Mouse (Mus musculus) 3T3-L1 (cell line): ENCODE results near the gene Taar6.

Source experiments
- DNase-seq: peaks from one replicate; pipeline ENCODE4 v3.0.0-alpha.2; 2015; ENCODE audit warnings: low read depth, low spot score

The Taar6 gene

DNA sequence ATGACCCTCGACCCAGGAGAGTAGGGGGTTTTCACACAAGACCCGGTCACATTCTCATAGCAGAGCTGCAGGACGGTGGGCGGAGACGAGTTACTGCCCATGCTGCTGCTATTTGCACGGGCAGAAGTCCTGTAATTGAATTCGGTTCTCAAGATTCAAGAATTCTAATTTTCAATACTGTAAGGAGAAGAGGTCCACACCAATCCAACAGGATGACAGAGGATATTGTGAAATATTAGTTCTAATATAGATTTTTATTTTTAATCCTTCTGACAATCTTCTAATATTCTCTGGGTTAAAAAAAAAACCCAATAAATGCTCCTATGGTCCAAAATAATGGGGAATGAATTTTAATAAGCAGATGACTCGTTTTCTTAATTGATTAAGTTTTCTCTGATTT, at the start of gene Taar6:
Gene Taar6, minus strand, starts transcription at position 101 of the 400 bp plus-strand sequence.
- no peak for DNase-seq

DNA sequence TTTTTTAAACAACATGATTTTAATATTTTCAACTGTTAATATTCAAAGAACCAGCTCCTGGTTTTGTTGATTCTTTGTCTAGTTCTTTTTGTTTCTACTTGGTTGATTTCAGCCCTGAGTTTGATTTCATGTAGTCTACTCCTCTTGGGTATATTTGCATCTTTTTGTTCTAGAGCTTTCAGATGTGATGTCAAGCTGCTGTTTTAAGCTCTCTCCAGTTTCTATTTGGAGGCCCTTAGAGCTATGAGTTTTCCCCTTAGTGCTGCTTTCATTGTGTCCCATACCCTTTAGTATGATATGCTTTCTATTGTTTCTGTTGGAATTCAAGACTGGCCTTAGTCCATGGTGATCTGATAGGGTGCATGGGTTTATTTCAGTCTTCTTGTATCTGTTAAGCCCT, 45.9 kb upstream of the Taar6 start:
- no peak for DNase-seq

DNA sequence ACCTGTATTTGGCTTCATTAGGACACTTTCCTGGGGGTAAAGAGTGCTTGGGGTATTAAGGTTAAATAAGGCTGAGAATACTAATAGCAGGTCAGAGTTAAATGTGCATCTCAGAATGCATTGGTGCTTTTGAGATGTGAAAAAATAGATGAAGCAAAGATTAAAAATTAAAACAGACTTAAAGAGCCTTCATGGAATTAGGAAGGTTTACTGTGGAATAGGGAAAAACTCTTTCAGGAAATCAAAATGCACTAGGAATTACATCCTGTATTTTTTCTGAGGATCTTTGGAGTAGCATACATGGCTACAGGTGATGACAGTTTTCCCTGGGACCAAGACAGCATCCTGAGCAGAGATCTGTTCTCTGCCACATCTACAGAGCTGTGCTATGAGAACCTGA, 41.5 kb upstream of the Taar6 start, which contains the start of gene Taar7d:
Gene Taar7d, plus strand, starts transcription at position 301 of the 400 bp plus-strand sequence.
- no peak for DNase-seq

DNA sequence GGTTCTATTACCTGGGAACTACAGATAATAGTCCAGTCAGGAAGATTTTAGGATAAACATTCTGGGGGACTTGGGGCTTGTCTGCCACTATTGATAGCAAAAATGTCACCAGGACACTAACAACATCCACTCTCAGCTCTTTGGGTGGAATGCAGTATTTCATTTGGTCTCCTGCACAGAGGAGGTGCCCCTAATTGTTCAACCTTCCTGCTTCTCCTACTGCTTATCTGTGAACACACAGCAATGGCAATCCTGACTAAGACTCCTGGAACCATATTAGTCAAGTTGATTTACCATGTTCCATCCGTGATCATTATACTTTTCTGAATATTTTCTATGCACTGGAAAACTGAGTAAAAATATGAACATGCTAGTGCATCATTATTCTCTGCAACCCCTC, 22.7 kb upstream of the Taar6 start:
- no peak for DNase-seq

DNA sequence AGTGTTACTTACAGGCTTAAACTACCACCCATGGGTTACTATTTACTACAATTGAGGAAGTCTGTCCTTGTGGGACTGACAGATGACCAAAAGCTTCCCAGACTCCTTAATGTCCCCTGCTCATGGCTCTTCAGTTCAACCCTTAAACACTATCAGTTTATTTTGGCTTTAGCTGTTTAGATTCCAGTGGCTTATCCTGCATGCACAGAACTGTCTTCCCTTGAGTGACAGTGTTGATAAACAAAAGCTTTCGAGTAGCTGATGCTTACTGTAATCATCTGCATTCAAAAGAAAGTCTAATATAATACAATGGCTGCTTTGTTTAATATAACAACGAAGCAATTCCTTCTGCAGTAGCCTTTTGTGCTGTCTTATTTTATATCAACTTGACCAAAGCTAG, 21.6 kb upstream of the Taar6 start:
- DNase-seq, result no peak

DNA sequence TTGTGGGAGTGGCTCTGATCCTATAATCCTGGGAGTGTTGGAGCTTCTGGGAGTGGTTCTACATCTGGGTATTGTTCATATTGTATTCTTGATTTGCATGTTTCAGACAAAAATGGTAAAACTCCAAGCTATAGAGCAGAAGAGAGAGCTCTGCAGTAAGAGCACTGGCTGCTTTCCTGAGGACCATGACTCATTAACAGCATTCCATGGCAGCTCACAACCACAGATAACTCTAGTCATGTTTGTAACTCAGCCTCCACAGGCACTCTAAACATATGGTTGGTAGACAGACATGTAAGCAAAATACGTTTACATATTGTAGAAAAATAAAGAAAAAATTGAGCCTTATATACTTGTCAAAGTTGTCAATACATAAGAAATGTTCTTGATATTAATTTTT, 21.0 kb upstream of the Taar6 start:
- DNase-seq, result peak; percentile 61

DNA sequence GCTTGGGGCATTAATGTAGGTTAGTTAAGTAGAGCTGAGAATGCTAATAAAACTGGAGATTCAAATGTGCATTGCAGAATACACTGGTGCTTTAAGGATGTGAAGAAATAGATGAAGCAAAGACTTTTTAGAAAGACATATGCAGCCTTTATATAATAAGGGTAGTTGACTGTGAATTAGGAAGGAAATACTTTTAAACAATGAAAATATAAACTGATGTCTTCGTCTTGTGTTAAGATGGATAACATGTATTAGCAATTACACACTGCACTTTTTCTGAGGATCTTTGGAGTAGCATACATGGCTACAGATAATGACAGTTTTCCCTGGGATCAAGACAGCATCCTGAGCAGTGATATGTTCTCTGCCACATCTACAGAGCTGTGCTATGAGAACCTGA, 14.2 kb upstream of the Taar6 start, which contains the start of gene Taar7b:
Gene Taar7b, plus strand, starts transcription at position 301 of the 400 bp plus-strand sequence.
- DNase-seq, result no peak

DNA sequence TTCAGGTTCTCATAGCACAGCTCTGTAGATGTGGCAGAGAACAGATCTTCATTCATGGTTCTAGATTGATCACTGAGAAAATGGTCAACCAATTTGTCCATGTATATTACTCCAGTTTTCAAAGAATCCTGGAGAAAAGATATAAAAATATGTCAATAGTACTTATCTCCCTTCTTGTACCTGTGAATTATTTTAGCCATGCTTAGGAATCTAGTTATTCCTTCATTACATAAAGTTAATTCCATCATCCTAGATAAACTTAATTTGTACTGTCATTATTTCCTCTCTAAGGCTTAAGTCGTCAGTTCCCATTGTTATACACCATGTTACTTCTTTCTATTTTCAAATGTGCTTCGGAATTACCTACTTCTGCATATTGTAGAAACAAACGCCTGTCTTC, 7.9 kb upstream of the Taar6 start, which contains the start of gene Taar7a:
Gene Taar7a, minus strand, starts transcription at position 101 of the 400 bp plus-strand sequence.
- DNase-seq, result no peak

DNA sequence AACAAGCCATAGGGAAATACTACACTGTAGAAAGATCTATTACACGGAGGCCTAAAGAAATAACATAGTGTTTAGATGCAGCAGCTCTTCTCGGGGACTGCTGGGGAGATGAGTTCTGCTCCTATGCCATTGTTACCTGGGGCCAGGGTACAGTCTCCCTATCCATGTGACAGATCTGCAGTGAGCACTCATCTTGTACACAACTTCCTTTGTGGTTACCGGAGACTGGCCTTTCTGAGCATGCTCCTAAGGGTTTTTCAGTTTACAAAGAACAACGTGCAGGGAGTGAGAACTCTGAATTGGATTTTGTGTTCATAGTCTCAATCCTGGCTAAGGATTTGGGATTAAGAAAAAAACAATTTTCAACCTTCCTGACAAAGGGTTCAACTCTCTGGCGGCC, 973 bp upstream of the Taar6 start:
- DNase-seq, result no peak

DNA sequence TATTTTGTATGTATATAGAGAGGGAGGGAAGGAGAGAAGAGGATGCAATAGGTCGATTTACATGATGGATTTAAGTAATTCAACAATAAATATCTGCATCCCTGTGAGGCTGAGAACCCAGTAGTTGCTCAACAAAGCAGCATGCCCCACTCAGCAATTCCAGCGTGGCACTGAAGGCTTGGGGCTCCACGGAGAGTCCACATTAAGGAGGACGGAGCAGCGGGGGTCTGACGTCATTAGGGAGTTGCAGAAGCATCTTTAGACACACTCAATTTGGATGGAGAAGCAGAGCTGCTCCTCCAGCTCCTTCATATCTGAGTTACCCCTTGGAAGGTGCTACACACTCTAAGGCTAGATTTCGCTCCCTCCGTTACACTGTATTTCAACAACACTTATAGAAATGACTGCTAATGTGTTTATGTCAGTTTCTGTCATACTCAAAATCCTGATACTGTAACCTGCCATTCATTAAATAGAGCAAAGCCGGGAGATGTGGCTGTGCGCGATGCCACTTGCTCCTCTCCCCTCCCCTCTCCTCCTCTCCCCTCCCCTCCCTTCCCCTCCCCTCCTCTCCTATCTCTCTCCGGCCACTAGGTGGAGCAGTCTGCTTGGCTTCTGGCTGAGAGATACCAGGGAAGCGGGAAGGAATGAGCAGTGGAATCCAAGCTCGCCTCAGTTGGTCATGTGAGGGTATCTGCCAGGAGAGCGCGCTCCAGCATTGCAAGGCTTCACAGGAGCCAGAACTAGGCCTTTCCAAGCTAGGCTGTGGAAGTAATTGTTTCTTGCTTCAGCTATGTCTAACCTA, 6.3 kb downstream of the Taar6 start:
- DNase-seq, result peak; percentile 52

DNA sequence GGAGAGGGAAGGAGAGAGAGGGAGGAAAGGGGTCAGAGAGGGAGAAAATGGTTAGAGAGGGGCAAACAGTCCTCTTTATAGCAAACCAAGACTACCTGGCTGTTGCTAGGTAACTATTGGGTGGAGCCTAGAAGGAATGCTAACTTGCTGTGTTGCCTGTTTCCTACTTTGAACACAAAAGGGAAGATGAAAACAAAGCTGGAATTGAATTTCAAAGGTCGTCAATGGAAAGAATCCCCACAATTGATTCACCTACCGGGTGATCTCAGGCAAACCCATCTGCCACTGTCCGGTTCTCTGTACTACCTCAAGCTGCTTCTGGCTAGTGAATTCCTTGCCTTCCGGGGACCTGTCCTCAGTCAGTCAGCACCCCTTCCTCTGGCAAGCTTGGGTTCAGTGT, 7.5 kb downstream of the Taar6 start:
- no peak for DNase-seq

DNA sequence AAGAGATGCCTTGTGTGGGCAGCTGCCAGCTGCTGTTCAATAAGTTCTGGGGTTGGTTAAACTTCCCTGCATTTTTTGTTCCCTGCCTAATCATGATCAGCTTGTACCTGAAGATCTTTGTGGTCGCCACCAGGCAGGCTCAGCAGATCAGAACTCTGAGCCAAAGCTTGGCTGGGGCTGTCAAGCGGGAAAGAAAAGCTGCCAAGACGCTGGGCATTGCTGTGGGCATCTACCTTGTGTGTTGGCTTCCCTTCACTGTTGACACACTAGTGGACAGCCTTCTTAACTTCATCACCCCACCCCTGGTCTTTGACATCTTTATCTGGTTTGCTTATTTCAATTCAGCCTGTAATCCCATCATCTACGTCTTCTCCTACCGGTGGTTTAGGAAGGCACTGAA, 14.2 kb downstream of the Taar6 start:
- no peak for DNase-seq

DNA sequence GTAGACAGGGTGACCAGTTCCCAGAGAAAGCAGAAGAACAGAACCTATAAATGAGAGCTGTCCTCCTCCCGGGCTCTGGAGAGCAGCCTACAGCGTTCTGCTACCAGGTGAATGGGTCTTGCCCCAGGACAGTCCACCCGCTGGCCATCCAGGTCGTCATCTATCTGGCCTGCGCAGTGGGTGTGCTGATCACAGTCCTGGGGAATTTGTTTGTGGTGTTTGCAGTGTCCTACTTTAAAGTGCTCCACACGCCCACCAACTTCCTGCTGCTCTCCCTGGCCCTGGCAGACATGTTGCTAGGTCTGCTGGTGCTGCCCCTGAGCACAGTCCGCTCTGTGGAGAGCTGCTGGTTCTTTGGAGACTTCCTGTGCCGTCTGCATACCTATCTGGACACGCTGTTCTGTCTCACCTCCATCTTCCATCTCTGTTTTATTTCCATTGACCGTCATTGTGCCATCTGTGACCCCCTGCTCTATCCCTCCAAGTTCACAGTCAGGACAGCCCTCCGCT, 14.7 kb downstream of the Taar6 start, which contains the start of gene Taar5:
Gene Taar5, plus strand, starts transcription at position 51 of the 510 bp plus-strand sequence.
- DNase-seq, result no peak

DNA sequence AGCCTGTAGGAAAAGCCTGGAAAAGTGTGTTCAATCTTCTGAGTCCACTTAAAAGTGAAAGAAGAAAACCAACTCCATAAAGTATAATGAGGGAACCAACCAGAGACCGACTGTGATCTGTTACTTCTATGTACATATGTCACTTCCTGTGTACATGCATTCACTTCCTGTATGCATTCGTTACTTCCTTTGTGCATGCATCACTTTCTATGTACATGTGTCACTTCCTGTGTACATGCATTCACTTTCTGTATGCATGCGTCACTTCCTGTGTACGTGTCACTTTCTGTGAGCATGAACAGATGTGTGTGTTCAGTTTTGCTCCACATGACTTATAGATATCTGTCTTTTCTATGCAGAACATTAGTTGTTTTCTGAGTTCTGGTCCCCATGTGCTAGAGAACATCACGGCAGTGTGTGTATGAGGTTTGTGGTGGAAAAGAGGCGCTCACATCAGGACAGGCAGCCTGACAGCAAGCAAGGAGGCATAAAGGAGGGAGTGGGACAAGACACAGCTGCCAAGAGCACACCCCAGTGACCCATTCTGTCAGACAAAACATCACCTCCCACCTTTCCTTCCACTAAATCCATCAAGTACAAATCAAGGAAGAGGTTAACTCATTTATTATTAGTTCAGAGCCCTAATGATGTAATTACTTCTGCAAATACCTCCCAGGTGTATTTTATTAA, 20.4 kb downstream of the Taar6 start:
- DNase-seq, result peak; percentile 12

DNA sequence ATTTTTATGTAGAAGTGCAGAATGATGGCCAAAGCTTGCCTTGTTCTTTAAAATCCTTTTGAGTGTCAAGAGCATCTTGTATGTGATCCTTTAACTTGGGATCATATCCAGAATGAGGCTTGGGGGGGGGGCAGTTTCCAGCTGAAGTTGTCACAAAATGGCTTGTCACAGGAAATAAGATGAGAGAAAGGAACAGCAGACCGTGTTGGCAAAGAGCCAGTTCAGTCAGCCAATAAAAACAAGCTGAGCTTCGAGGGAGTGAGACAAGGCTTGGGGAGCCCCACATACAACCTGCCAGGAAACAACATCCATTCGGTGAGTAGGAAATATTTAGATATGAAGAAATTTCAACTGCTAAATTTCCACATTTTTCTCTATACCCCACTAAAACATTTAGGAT, 22.0 kb downstream of the Taar6 start:
- no peak for DNase-seq

DNA sequence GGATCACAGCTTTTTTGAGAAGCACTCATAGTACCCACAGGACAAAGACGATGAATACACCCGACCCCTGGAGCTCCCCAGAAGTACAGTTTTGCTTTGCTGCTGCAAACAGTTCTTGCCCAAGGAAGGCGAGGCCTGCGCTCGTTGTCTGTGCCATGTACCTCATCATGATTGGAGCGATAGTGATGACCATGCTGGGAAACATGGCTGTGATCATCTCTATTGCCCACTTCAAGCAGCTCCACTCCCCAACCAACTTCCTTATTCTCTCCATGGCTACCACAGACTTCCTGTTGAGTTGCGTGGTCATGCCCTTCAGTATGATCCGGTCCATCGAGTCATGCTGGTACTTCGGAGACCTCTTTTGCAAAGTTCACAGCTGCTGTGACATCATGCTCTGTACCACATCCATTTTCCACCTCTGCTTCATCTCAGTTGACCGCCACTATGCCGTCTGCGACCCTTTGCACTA, 25.0 kb downstream of the Taar6 start, which contains the start of gene Taar4:
Gene Taar4, plus strand, starts transcription at position 51 of the 472 bp plus-strand sequence.
- no peak for DNase-seq

DNA sequence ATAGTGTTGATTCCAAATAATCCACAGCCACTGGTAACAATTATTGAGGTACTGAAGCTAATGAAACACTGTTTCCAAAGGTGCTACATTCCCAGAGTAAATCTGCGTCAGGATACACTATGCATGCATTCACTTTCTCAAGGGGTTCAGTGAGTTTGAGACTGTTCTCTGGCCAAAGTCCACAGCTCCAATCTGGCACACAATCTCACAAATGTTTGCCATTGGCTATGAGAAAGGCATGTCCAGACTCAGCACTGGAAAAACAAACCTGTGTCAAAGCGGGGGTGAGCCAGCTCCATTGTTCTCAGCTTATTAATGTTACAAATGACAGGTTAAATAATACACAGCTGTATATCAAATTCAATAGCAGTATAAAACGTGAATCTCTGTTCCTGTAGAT, 26.4 kb downstream of the Taar6 start:
- no peak for DNase-seq

DNA sequence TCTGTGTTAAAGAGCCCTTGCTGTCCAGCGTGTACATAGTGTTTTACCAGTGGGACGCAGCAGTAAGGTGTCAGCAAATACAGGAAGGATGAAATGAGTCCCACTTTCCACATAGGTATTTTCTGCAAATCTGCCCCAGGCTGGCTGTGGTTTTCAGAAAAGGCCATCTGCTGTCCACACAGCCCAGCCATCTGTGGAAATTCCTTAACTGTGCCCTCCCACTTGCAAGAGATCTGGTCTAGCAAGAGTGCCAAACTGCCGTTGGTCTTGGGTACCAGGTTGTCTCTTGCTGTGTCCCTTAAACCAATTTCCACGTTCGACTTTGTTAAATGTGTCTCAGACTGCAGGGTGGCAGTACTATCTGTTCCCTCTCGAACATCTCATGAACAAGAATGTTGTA, 33.7 kb downstream of the Taar6 start:
- DNase-seq, result no peak

DNA sequence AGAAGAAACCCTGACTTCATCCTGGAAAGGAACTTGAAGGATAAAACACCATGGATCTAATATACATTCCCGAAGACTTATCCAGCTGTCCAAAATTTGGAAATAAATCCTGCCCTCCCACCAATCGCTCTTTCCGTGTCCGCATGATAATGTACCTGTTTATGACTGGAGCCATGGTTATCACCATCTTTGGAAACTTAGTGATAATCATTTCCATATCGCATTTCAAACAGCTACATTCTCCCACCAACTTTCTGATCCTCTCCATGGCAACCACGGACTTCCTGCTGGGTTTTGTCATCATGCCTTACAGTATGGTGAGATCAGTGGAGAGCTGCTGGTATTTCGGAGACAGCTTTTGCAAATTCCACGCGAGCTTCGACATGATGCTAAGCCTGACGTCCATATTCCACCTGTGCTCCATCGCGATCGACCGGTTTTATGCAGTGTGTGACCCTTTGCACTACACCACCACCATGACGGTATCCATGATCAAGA, 35.9 kb downstream of the Taar6 start, which contains the start of gene Taar3:
Gene Taar3, plus strand, starts transcription at position 51 of the 498 bp plus-strand sequence.
- no peak for DNase-seq

DNA sequence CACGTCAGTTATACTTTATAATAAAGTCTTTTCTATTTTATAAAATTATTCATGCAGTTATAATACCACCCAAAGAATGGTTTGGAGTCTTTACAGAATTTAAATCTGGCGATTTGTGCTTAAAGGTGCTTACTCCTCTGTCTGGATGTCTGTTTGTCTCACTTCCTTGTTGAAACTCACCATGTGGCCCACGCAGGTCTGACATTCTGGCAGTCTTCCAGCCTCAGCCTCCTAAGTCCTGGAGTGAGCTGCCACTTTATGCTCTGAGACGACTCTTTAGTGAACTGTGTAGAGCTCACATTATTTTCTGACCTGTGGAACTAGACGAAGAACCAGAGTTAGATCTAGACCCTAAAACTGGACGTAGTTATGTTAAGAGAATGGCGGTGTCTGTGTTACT, 37.4 kb downstream of the Taar6 start:
- no peak for DNase-seq

DNA sequence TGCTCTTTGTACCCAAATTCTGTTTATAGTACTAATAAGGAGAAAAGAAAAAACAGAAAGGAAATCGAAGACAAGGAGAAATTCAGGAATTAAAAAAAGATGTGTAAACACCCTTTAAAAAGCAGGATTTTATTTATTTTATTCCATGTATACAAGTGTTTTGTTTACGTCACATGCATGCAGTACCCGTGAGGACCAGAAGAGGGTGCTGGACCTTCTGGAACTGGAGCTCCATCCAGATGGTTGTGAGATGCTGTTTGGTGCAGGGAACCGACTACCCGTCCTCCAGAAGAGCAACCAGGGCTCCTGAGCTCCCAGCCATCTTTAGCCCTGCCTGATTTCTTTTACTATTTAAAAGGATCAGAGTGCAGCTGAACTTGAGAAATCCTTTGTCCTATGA, 43.0 kb downstream of the Taar6 start:
- DNase-seq, result peak; percentile 10

DNA sequence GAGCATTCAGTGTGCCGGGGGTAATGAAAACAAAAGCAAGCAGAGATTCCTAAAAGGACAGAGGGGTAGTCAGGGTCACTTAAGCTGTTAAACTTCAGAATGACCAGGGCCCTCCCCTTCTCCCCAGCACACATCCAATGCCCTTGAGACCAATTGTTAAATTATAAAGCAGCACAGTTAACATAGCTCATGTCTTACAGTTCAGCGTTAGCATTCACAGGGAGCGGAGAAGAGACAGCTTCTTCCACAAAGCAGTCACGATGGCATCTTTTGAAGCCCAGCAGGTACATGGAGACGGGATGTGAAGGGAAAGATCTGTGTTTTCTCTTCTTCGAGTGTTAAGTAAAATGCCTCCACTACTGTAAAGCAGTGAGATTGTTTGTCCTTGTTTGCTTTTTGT, 47.1 kb downstream of the Taar6 start, which contains the start of gene Taar2:
Gene Taar2, plus strand, starts transcription at position 261 of the 400 bp plus-strand sequence.
- DNase-seq, result no peak
